Comparison of ENCODE assay signal across 19 mouse cellular contexts in the genomic region with DNA sequence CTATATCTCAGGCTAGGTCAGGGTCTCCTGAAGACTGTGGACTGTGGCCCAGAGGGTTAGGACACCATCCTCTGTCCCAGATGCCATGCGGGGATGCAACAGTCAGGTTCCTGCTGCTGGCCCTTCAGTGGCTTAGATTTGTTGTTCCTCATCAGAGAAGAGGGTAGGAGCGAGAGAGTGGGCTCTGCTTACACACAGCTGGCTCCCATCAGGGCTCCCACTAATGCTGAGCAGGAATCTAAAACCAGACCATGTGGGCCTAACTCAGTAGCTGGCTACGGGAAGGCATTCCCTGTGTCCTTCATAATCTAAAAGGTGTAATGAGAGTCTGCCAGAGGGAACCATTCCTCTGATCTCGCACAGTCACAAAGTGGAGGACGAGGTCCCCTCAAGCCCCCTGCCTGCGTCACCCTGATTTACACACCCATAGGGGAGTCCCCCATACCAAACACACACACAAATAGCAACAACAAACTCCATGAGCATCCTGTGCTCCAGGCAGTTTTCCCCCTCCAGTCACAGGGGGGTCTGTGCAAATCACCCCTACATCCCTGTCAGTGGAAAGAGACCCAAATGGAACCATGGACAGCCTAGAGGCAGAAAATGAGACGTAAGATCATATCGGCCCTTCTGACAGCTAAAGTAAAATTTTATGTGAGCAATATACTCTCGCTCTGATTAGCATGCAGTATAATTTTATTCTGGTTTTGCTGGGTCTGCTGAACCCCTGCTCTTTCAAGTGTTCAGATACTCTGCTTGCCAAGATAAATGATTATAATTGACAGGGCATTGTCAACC.
DNase-seq lines count a peak whose midpoint lies in the region; ATAC-seq lines count a peak whose summit lies in the region.
"Had no signal": no experiment of that assay in that cellular context is flagged by ENCODE, and none has a peak within 500 bp of the region (broad histone marks: within the 10 kb centered on the region; RNA-seq: fewer than 3 reads in every experiment).

No protein-coding gene starts in this region.

- no peaks in the 10 kb centered on the region for H3K9me3 ChIP-seq in midbrain, embryonic 14.5 days (ENCODE audit: control insufficient read depth, low read length)
- H3K9me3 ChIP-seq: hindbrain, embryonic 15.5 days; limb, embryonic 15.5 days; neural tube, embryonic 13.5 days; stomach, embryonic 15.5 days had no signal

- H3K9ac ChIP-seq in midbrain, embryonic 14.5 days (replicated peaks; ENCODE audit: low read length) = no peak overlapping the region
- H3K9ac ChIP-seq: hindbrain, embryonic 15.5 days; limb, embryonic 15.5 days; liver, postnatal 0 days; neural tube, embryonic 13.5 days; stomach, embryonic 15.5 days had no signal

- H3K27ac ChIP-seq in midbrain, embryonic 14.5 days (replicated peaks; ENCODE audit: low read depth, low read length) = peak overlapping the region; percentile 56
- H3K27ac ChIP-seq: hindbrain, embryonic 15.5 days; limb, embryonic 15.5 days; neural tube, embryonic 13.5 days; stomach, embryonic 15.5 days had no signal

- no peaks in the 10 kb centered on the region for H3K36me3 ChIP-seq in midbrain, embryonic 14.5 days (ENCODE audit: control insufficient read depth, insufficient read depth, low read length)
- H3K36me3 ChIP-seq: hindbrain, embryonic 15.5 days; limb, embryonic 15.5 days; neural tube, embryonic 13.5 days; stomach, embryonic 15.5 days had no signal

- ATAC-seq in midbrain, embryonic 14.5 days (ENCODE audit: low FRiP score, low TSS enrichment) = peak; percentile 43; the same call in 1 of the 2 replicates
- ATAC-seq: forebrain, embryonic 14.5 days; liver, postnatal 0 days had no signal

- H3K4me1 ChIP-seq in midbrain, embryonic 14.5 days (ENCODE audit: control insufficient read depth, insufficient read depth, low read length) = peaks cover 16% of the 10 kb centered on the region

- 60% methylated on average over 9 of the region's 9 CpGs for WGBS in midbrain, embryonic 14.5 days

- H3K4me2 ChIP-seq in midbrain, embryonic 14.5 days (ENCODE audit: low read length) = no peak overlapping the region
- H3K4me2 ChIP-seq: hindbrain, embryonic 15.5 days; limb, embryonic 15.5 days; neural tube, embryonic 13.5 days; stomach, embryonic 15.5 days had no signal

- peak; percentile 37 for DNase-seq in embryo, embryonic 10 days (ENCODE audit: low spot score)
- no peak for DNase-seq in embryo, embryonic 9.5 days (ENCODE audit: extremely low spot score)
- DNase-seq in kidney, postnatal 10 days = peak; percentile 34
- DNase-seq in kidney, postnatal 14 days = no peak
- DNase-seq in forelimb bud, embryonic 11.5 days (ENCODE audit: low read depth, low spot score) = peak; percentile 57
- DNase-seq in midbrain, embryonic 14.5 days = no peak
- no peak for DNase-seq in layer of hippocampus, adult 8-10 months (ENCODE audit: low spot score in 2 of 2)
- DNase-seq in ovary, postnatal 14 days (ENCODE audit: low spot score) = no peak
- DNase-seq: adrenal gland, postnatal 36 days; cerebellum, adult 9-10 months; gastrocnemius, postnatal 14 days; kidney, adult 9 months; liver, postnatal 0 days; lung, postnatal 36 days had no signal

- H3K27me3 ChIP-seq in midbrain, embryonic 14.5 days (ENCODE audit: control insufficient read depth, insufficient read depth, low read length) = no peaks in the 10 kb centered on the region
- H3K27me3 ChIP-seq: hindbrain, embryonic 15.5 days; limb, embryonic 15.5 days; neural tube, embryonic 13.5 days; stomach, embryonic 15.5 days had no signal

- H3K4me3 ChIP-seq in midbrain, embryonic 14.5 days (replicated peaks; ENCODE audit: low read depth, low read length) = no peak overlapping the region
- H3K4me3 ChIP-seq: hindbrain, embryonic 15.5 days; limb, embryonic 15.5 days; neural tube, embryonic 13.5 days; stomach, embryonic 15.5 days had no signal

Comparison
In these comparisons a context has a peak if more than half of its experiments do, and no peak if none do; other contexts are left out.
1. DNase-seq: peak in embryo, embryonic 10 days (single experiment), kidney, postnatal 10 days (single experiment) and forelimb bud, embryonic 11.5 days (single experiment); none in embryo, embryonic 9.5 days (single experiment), kidney, postnatal 14 days (single experiment), midbrain, embryonic 14.5 days (single experiment), layer of hippocampus, adult 8-10 months (0 of 2) and ovary, postnatal 14 days (single experiment).